Mouse (Mus musculus) kidney, embryonic 16.5 days (tissue): Measurements from ENCODE around the gene Fgf12. TPM values are rescaled to one million over a fixed set of nuclear protein-coding genes. Genes with fewer than 3 reads are reported as not detected.

Experiments
- ATAC-seq: fragments of 200-750 bp; cut with Nextera tagmentation; 2 replicates; pipeline ENCODE4 v1.8.0; 2017; ENCODE audit warnings: moderate TSS enrichment; ENCODE audit not compliant: low FRiP score, low TSS enrichment
- H3K27ac ChIP-seq: fragments of 300-500 bp; sonication (generic); 2 replicates; pipeline ENCODE4 v1.5.1; 2014; ENCODE audit warnings: low read length
- H3K27me3 ChIP-seq: fragments of 300-500 bp; sonication (generic); 2 replicates; pipeline ENCODE4 v1.6.1; 2014; ENCODE audit warnings: low read length, control low read depth, mixed read lengths; ENCODE audit not compliant: insufficient read depth
- H3K36me3 ChIP-seq: fragments of 300-500 bp; sonication (generic); 2 replicates; pipeline ENCODE4 v1.6.1; 2014; ENCODE audit warnings: low read length, control low read depth, mixed read lengths; ENCODE audit not compliant: insufficient read depth
- H3K4me1 ChIP-seq: fragments of 300-500 bp; sonication (generic); 2 replicates; pipeline ENCODE4 v1.6.1; 2014; ENCODE audit warnings: low read length, control low read depth, mixed read lengths; ENCODE audit not compliant: insufficient read depth
- H3K4me2 ChIP-seq: fragments of 300-500 bp; sonication (generic); replicated peaks from 2 replicates; pipeline ENCODE4 v1.6.1; 2014; ENCODE audit warnings: low read depth, low read length
- H3K4me3 ChIP-seq: fragments of 300-500 bp; sonication (generic); 2 replicates; pipeline ENCODE4 v1.5.1; 2014; ENCODE audit warnings: mild to moderate bottlenecking, low read length
- H3K9ac ChIP-seq: fragments of 300-500 bp; sonication (generic); replicated peaks from 2 replicates; pipeline ENCODE4 v1.6.1; 2014; ENCODE audit warnings: low read length
- H3K9me3 ChIP-seq: fragments of 300-500 bp; sonication (generic); 2 replicates; pipeline ENCODE4 v1.6.1; 2016; ENCODE audit warnings: low read length, control low read depth
- WGBS: fragments of 180-500 bp; shearing (Covaris S2); extraction: QIAGEN DNeasy Blood & Tissue Kit; methylation state at CpG from one replicate; pipeline ENCODE4 v1.1.7; 2014; 5-methylcytosine and 5-hydroxymethylcytosine counted together
- polyA plus RNA-seq: library from polyadenylated mRNA; unstranded; fragments of >200 nt; fragmentation: Nextera tagmentation; extraction: Ambion mirVana; gene quantifications from 2 replicates; pipeline ENCODE4 v1.2.1, GENCODE M21; 2015

Fgf12 gene
- polyA plus RNA-seq, 1 experiment from 2014 or later: 2.2 TPM

- no peak overlapping the region for H3K9ac ChIP-seq
- WGBS: 47% methylated on average over 1 of the region's 1 CpGs
- no peak for ATAC-seq
- no peak overlapping the region for H3K4me3 ChIP-seq
- H3K36me3 ChIP-seq: no peaks in the 10 kb centered on the region
- no peak overlapping the region for H3K4me2 ChIP-seq
- no peaks in the 10 kb centered on the region for H3K9me3 ChIP-seq
- H3K4me1 ChIP-seq: no peaks in the 10 kb centered on the region
- no peaks in the 10 kb centered on the region for H3K27me3 ChIP-seq
- no peak overlapping the region for H3K27ac ChIP-seq
Measured at GRCm38 (mm10) chr16:28303889-28304288, 449.0 kb downstream of the Fgf12 start.

GRCm38 (mm10) chr16:28289689-28290330 is 463.1 kb downstream of the Fgf12 start:
- H3K9me3 ChIP-seq: no peaks in the 10 kb centered on the region
- H3K4me2 ChIP-seq: no peak overlapping the region
- H3K27me3 ChIP-seq: no peaks in the 10 kb centered on the region
- 53% methylated on average over 4 of the region's 4 CpGs for WGBS
- no peaks in the 10 kb centered on the region for H3K36me3 ChIP-seq
- H3K4me1 ChIP-seq: no peaks in the 10 kb centered on the region
- no peak overlapping the region for H3K4me3 ChIP-seq
- H3K27ac ChIP-seq: no peak overlapping the region
- no peak for ATAC-seq
- H3K9ac ChIP-seq: no peak overlapping the region

DNA sequence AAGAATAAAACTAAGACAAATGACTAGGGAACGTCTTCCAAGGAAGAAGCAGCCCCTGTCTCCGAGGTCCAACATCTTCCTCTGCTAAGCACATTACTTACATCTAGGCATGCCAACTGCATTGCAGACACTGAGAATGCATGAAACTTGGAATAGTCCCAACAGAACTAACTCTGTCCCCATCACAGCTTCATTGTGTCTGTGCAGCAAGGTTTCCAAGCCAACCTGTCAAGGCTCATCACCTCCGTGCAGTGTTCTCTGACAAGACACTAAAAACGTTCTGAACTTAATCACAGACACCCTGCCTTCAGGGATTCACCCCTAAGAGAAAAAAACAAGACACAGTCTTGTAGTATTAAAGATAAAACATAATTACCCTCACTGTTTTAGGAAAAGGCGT is 495.0 kb downstream of the Fgf12 start:
- H3K36me3 ChIP-seq: no peaks in the 10 kb centered on the region
- no peak for ATAC-seq
- WGBS: 69% methylated on average over 5 of the region's 5 CpGs

GRCm38 (mm10) chr16:28254303-28254702 is 498.6 kb downstream of the Fgf12 start:
- Histone ChIP-seq H3K9ac (no peak overlapping the region), H3K27me3 (no peaks in the 10 kb centered on the region), H3K27ac (no peak overlapping the region), H3K4me2 (no peak overlapping the region), H3K4me1 (no peaks in the 10 kb centered on the region), H3K36me3 (no peaks in the 10 kb centered on the region), H3K9me3 (no peaks in the 10 kb centered on the region), H3K4me3 (no peak overlapping the region)
- 78% methylated on average over 4 of the region's 4 CpGs for WGBS
- no peak for ATAC-seq

More for the DNA sequence above, 495.0 kb downstream of the Fgf12 start:
- Histone ChIP-seq H3K27me3 (no peaks in the 10 kb centered on the region), H3K4me1 (no peaks in the 10 kb centered on the region), H3K4me2 (no peak overlapping the region), H3K27ac (no peak overlapping the region), H3K9ac (no peak overlapping the region), H3K9me3 (no peaks in the 10 kb centered on the region), H3K4me3 (no peak overlapping the region)

GRCm38 (mm10) chr16:28251930-28252329 is 500.9 kb downstream of the Fgf12 start:
- Histone ChIP-seq H3K4me1 (no peaks in the 10 kb centered on the region), H3K9ac (no peak overlapping the region), H3K27ac (no peak overlapping the region), H3K36me3 (no peaks in the 10 kb centered on the region), H3K4me2 (no peak overlapping the region), H3K4me3 (no peak overlapping the region), H3K9me3 (no peaks in the 10 kb centered on the region), H3K27me3 (no peaks in the 10 kb centered on the region)
- ATAC-seq: no peak
- WGBS: 90% methylated on average over 3 of the region's 3 CpGs

DNA sequence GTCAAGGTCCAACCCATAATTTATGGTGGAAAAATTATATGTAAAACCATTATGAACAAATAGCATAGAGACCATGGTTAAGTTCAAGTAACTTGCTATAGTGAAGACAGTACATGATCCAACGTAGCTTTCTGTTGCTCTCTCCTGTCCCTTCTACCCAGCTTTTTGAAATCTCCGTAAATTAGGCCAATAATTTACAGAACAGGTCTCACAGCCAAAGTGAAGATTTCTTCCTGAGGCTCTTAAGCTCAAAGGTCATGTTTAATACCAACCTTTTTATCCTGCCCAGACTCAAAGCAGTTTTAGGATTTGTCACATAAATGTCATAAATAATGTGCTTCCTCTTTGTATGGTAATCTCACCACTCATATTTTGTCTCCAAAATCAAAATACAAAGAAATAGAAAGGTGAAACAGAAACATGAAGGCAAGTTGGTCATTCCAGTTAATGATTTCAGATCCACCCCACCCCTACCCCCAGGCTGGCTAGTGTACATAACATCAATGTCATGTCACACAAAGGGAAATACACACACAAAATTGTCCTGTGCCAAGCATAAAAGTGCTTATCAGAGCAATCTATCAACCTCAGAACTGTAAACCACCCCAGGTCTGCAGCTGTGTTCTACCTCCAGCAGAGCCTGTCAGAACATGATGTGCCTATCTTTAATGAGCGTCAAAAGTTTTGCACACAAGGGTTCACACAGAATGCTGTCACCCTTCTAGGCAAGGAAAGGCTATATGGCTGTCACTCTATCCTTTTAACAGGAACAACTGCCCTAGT is 509.8 kb downstream of the Fgf12 start:
- ATAC-seq: peak; percentile 51; the same call in 1 of the 2 replicates
- WGBS: 75% methylated on average over 3 of the region's 3 CpGs
- no peak overlapping the region for H3K9ac ChIP-seq

GRCm38 (mm10) chr16:28239382-28239781 is 513.5 kb downstream of the Fgf12 start:
- Histone ChIP-seq H3K9ac (no peak overlapping the region), H3K27ac (no peak overlapping the region), H3K9me3 (no peaks in the 10 kb centered on the region), H3K4me2 (no peak overlapping the region), H3K4me3 (no peak overlapping the region), H3K4me1 (peaks cover 7% of the 10 kb centered on the region; the same call in 1 of the 2 replicates), H3K36me3 (no peaks in the 10 kb centered on the region), H3K27me3 (no peaks in the 10 kb centered on the region)
- WGBS: 64% methylated on average over 4 of the region's 4 CpGs
- ATAC-seq: no peak

More for the DNA sequence above, 509.8 kb downstream of the Fgf12 start:
- Histone ChIP-seq H3K27ac (no peak overlapping the region), H3K4me2 (no peak overlapping the region), H3K4me3 (no peak overlapping the region), H3K36me3 (no peaks in the 10 kb centered on the region), H3K27me3 (no peaks in the 10 kb centered on the region), H3K4me1 (peaks cover 7% of the 10 kb centered on the region; the same call in 1 of the 2 replicates), H3K9me3 (no peaks in the 10 kb centered on the region)

DNA sequence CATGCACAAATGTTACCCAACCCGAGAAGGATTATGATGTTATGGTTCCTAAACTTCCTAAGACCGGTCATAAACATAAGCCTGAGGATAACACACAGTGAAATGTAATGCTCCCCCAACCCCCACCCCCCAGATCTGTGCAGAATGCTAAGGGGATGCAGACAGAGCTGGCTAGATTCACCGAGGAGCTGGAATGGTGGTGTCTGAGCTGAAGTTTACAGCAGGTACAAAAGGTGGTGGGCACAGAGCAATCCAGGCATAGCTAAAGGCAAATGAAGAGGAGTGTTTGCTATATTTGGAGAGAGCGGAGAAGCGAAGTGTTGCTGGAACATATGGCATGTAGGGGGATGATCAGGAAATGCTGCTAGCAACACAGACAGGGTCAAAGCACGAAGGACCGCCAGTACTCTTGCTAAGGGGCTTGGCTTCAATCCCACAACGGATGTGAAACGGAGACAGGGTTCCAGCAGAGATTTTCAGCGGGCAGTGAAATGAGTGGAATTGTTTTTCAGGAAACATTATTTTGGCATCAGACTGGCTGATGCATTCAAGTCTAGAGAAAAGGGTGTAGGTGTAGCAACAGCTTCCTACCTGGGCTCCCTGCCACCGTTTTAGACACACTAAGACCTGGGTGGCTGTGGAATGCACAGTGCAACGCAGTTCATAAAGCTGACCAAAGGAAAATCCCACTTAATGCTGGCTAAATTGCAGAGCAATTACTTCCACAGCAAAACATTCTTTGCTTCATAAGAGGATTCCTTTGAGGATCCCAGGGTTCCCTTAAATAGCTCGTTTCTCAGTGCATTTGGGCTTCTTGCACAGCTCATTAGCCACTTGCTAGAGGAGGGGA is 514.6 kb downstream of the Fgf12 start:
- 49% methylated on average over 13 of the region's 13 CpGs for WGBS
- ATAC-seq: peak; percentile 71
- Histone ChIP-seq H3K36me3 (no peaks in the 10 kb centered on the region), H3K9me3 (no peaks in the 10 kb centered on the region), H3K27ac (peak overlapping the region; percentile 69), H3K9ac (no peak overlapping the region), H3K27me3 (no peaks in the 10 kb centered on the region), H3K4me2 (peak overlapping the region; percentile 15; the same call in 1 of the 2 replicates), H3K4me1 (peaks cover 5% of the 10 kb centered on the region; the same call in 1 of the 2 replicates), H3K4me3 (no peak overlapping the region)

DNA sequence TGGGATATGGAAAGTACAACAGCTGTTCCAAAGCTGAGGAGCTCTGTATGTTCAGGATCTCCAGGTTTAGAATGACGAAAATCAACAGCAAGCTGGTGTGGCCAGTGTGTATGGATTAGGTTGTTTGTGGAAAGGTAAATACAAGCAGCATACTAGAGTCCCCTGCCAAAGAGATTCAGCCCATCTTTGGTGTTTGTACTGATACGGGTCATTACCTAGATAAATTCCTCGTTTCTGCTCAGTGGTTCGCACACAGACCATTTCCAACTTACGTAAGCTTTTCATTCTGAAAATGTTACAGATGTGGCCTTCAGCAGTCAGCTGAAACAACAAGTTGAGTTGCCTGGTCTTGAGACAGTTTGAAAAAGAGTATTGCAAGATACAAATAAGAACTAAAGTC is 536.9 kb downstream of the Fgf12 start:
- 44% methylated on average over 5 of the region's 5 CpGs for WGBS

More for the DNA sequence above, 536.9 kb downstream of the Fgf12 start:
- Histone ChIP-seq H3K9me3 (no peaks in the 10 kb centered on the region; the same call in 1 of the 2 replicates), H3K9ac (no peak overlapping the region), H3K4me1 (0 out of 2 replicates have a peak, but pooled peaks cover 6% of the 10 kb centered on the region), H3K4me2 (no peak overlapping the region), H3K27ac (no peak overlapping the region), H3K4me3 (no peak overlapping the region), H3K27me3 (no peaks in the 10 kb centered on the region), H3K36me3 (no peaks in the 10 kb centered on the region)
- ATAC-seq: peak; percentile 61; the same call in 1 of the 2 replicates
